Mouse (Mus musculus): Measurements from ENCODE around the gene 5031410I06Rik.
"Not testable (repeated sequence)": the region's sequence is repeated elsewhere in the genome, so short reads cannot be mapped to it uniquely, and the experiment has no call there.

Gene 5031410I06Rik

GRCm38 (mm10) chr5:26105262-26105661 is at the start of gene 5031410I06Rik:
Gene 5031410I06Rik, minus strand, starts transcription at chr5:26105362.
- DNase-seq: not testable (repeated sequence)

GRCm38 (mm10) chr5:26142891-26143290 is 37.7 kb upstream of the 5031410I06Rik start:
- no peak for DNase-seq

- DNase-seq: not testable (repeated sequence)
Observed at GRCm38 (mm10) chr5:26121321-26121720, 16.2 kb upstream of the 5031410I06Rik start, which contains the start of gene Gm10220. Gene Gm10220, minus strand, starts transcription at chr5:26121421.

- not testable (repeated sequence) for DNase-seq
Observed at GRCm38 (mm10) chr5:26089191-26089590, 16.0 kb downstream of the 5031410I06Rik start, which contains the start of gene Gm10471. Gene Gm10471, minus strand, starts transcription at chr5:26089291.

GRCm38 (mm10) chr5:26079023-26079422 is 26.1 kb downstream of the 5031410I06Rik start:
- not testable (repeated sequence) for DNase-seq

GRCm38 (mm10) chr5:26070716-26071115 is 34.4 kb downstream of the 5031410I06Rik start:
- DNase-seq: peak in 1 of 2 experiments; percentile 9

GRCm38 (mm10) chr5:26058481-26058880 is 46.7 kb downstream of the 5031410I06Rik start, which contains the start of gene Gm7347:
Gene Gm7347, minus strand, starts transcription at chr5:26058581.
- DNase-seq: not testable (repeated sequence)

Measured in cerebellum, postnatal 25 days (tissue).